Mouse (Mus musculus): Measurements from ENCODE around the gene P2rx2.

Gene P2rx2

GRCm38 (mm10) chr5:110313127-110313526 is 29.9 kb downstream of the P2rx2 start:
- DNase-seq: no peak

- DNase-seq: no peak
Observed at GRCm38 (mm10) chr5:110308861-110309260, 34.2 kb downstream of the P2rx2 start.

- no peak for DNase-seq
Observed at GRCm38 (mm10) chr5:110300591-110300990, 42.4 kb downstream of the P2rx2 start.

GRCm38 (mm10) chr5:110296637-110297036 is 46.4 kb downstream of the P2rx2 start:
- DNase-seq: no peak

- DNase-seq: no peak
Observed at GRCm38 (mm10) chr5:110291649-110292048, 51.4 kb downstream of the P2rx2 start.

Data from kidney, adult 8-10 months (tissue).